Mouse (Mus musculus) right cerebral cortex, postnatal 25 days (tissue): ENCODE measurements around the gene Slc4a5.

Source experiments
- DNase-seq: peaks from one replicate; pipeline ENCODE4 v3.0.0; 2022

Slc4a5 gene

GRCm38 (mm10) chr6:83352666-83353410, 133.2 kb downstream of the Slc4a5 start:
- DNase-seq: no peak
